Mouse (Mus musculus): ENCODE data around the gene Lag3.

DNA sequence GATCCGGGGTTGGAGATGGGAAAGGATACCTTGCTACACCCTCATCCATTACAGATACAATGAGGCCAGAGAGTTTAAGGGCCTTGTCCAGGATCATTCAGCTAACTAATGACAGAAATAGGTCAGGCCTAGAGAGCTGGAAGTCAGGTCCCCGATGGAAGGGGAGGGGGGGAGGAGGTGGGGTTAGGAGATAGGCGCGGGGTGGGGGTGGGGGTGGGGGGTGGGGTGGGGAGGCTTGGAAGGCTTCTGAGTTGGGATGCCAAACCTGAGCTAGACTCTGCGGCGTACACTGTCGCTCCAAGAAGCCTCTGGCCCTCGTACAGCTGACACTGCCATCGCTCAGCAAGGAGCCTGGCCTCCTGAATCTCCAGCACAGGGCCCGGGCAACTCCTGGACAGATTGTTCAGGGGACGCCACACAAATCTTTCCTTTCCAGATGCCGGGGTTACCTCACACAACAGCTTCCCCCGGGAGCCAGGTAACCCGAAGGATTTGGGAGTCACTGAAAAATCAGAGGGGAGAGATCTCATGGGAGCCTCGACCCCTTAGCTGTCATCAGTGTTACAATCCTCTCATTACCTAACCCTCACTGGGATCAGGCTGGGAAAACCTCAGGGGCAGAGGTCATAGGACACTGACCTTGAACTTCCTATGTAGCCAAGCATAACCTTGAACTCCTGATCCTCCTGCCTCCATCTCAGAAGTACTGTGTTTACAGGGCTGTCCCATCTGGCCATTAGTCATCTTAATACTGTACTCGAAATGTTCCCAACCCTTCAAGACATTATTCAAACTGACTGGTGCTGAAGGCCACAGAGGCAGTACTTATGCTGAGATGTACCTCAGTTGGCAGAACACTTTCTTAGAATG, 6.3 kb downstream of the Lag3 start:
- no peak for TF ChIP-seq CTCF (IDR thresholded peaks at IDR 0.05)
- TF ChIP-seq EP300 (IDR thresholded peaks at IDR 0.05): no peak

Data from lung, postnatal 0 days (tissue).